18 mouse cellular contexts compared by ENCODE assay signal in the genomic region with DNA sequence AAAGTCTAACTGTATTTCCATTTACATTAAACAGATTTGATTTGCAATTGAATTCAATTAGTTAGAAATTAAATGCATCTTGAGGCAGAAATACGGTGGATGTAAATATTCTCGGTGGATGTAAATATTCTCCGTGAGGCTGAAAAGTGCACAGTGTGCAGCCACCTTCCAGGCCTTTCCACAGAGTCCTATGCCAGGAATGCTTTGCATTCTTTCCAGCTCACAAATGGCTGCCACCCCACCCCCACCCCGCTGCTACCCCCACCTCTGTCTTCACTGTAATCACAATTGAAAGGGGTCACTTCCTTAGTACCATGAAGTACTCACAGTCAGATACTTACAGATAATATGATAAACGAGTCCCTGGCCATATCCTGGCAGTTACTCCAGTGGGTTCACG.
"Had no signal": no experiment of that assay in that cellular context is flagged by ENCODE, and none has a peak within 500 bp of the region (broad histone marks: within the 10 kb centered on the region; RNA-seq: fewer than 3 reads in every experiment).

No protein-coding gene starts in this region.

- H3K9me3 ChIP-seq: limb, embryonic 13.5 days; midbrain, embryonic 10.5 days; neural tube, embryonic 15.5 days; stomach, embryonic 15.5 days had no signal

- DNase-seq: kidney, postnatal 10 days; kidney, postnatal 4 days; left cerebral cortex, postnatal 4 days; lung, adult 2 months; lung, postnatal 10 days; lung, postnatal 4 days; midbrain, embryonic 14.5 days; retina, postnatal 1 day; right cerebral cortex, postnatal 14 days; thymus, adult 2 months; thymus, postnatal 25 days had no signal

- H3K27me3 ChIP-seq: limb, embryonic 13.5 days; neural tube, embryonic 15.5 days; stomach, embryonic 15.5 days had no signal

- H3K4me3 ChIP-seq: layer of hippocampus, adult 2 months; limb, embryonic 13.5 days; midbrain, embryonic 10.5 days; myocyte; neural tube, embryonic 15.5 days; stomach, embryonic 15.5 days had no signal

- H3K4me1 ChIP-seq: limb, embryonic 13.5 days; midbrain, embryonic 10.5 days; neural tube, embryonic 15.5 days; stomach, embryonic 15.5 days had no signal

- H3K27ac ChIP-seq: layer of hippocampus, adult 2 months; limb, embryonic 13.5 days; liver, embryonic 14.5 days; midbrain, embryonic 10.5 days; neural tube, embryonic 15.5 days; stomach, embryonic 15.5 days had no signal

- H3K36me3 ChIP-seq: limb, embryonic 13.5 days; midbrain, embryonic 10.5 days; neural tube, embryonic 15.5 days; stomach, embryonic 15.5 days had no signal

- H3K9ac ChIP-seq: limb, embryonic 13.5 days; liver, embryonic 14.5 days; neural tube, embryonic 15.5 days; stomach, embryonic 15.5 days had no signal

- H3K4me2 ChIP-seq: limb, embryonic 13.5 days; neural tube, embryonic 15.5 days; stomach, embryonic 15.5 days had no signal
